Mouse (Mus musculus): Measurements from ENCODE around the gene Itgb1bp1. TPM values are rescaled to one million over a fixed set of nuclear protein-coding genes. Genes with fewer than 3 reads are reported as not detected.
A peak's percentile ranks its signal among the peaks of the same experiment; 100 is the strongest.

Itgb1bp1 gene
- total and polyA plus RNA-seq, 2 experiments from 2014 or later = 37.5 to 42.1 TPM

GRCm38 (mm10) chr12:21316869-21317265 is 30.8 kb upstream of the Itgb1bp1 start:
- ATAC-seq (ENCODE audit: insufficient read depth, low read depth) (no peak), DNase-seq (ENCODE audit: low spot score) (no peak)
- Histone ChIP-seq H3K27ac (ENCODE audit: low read depth) (peak overlapping the region; percentile 26; the same call in 1 of the 2 replicates), H3K9ac (replicated peaks; ENCODE audit: low read depth, low read length) (peak overlapping the region; percentile 42), H3K4me2 (ENCODE audit: low read depth, low read length) (peak overlapping the region; percentile 67), H3K4me3 (ENCODE audit: low read depth, low read length) (peak overlapping the region; percentile 65), H3K27me3 (ENCODE audit: control insufficient read depth, insufficient read depth, low read length) (no peaks in the 10 kb centered on the region), H3K36me3 (replicated peaks; ENCODE audit: control insufficient read depth, insufficient read depth, low read length) (peaks cover 43% of the 10 kb centered on the region), H3K4me1 (ENCODE audit: control insufficient read depth, insufficient read depth) (peaks cover 5% of the 10 kb centered on the region; the same call in 1 of the 2 replicates), H3K9me3 (replicated peaks; ENCODE audit: control insufficient read depth, low read length) (no peaks in the 10 kb centered on the region)
- WGBS = 29% methylated on average over 7 of the region's 7 CpGs
- TF ChIP-seq EP300 (IDR thresholded peaks at IDR 0.05; ENCODE audit: low read depth) = no peak
- no peak for TF ChIP-seq CTCF (IDR thresholded peaks at IDR 0.05; ENCODE audit: low read depth)

- 2% methylated on average over 58 of the region's 59 CpGs for WGBS
- Histone ChIP-seq H3K9ac (replicated peaks; ENCODE audit: low read depth, low read length) (peak within 1 kb of the TSS; percentile 42), H3K4me3 (ENCODE audit: low read depth, low read length) (peak within 1 kb of the TSS; percentile 65), H3K4me1 (ENCODE audit: control insufficient read depth, insufficient read depth) (peaks cover 5% of the 10 kb centered on the region; the same call in 1 of the 2 replicates), H3K27me3 (ENCODE audit: control insufficient read depth, insufficient read depth, low read length) (no peaks in the 10 kb centered on the region), H3K36me3 (replicated peaks; ENCODE audit: control insufficient read depth, insufficient read depth, low read length) (peaks cover 49% of the 10 kb centered on the region), H3K27ac (ENCODE audit: low read depth) (peak within 1 kb of the TSS; percentile 57), H3K9me3 (replicated peaks; ENCODE audit: control insufficient read depth, low read length) (no peaks in the 10 kb centered on the region), H3K4me2 (ENCODE audit: low read depth, low read length) (peak within 1 kb of the TSS; percentile 67)
- ATAC-seq (ENCODE audit: insufficient read depth, low read depth) = peak; percentile 88
- DNase-seq (ENCODE audit: low spot score) = peak; percentile 59
- TF ChIP-seq EP300 (IDR thresholded peaks at IDR 0.05; ENCODE audit: low read depth) (no peak), CTCF (IDR thresholded peaks at IDR 0.05; ENCODE audit: low read depth) (no peak)
Observed at GRCm38 (mm10) chr12:21315923-21316868, 30.1 kb upstream of the Itgb1bp1 start, which contains the start of gene Iah1. Gene Iah1, plus strand, starts transcription at chr12:21316389.

DNA sequence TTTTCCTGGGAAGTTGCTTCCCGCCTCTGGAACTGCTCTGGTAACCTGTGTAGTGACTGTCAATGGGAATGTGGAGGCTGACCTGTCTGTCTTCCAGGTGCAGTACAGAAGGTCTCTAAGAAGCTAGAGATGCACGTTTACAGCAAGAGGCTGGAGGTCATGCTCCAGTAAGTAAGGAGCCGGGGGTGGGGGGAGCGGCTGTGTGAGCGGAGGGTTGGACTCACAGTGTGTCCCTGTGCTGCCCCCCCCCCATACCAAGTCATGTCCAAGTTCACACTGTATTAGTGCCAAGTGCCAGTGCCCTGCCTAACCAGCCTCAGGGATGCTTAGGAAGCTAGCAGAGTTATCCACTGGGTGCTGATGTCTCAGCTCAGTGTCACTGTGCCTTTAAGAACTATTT is 26.1 kb upstream of the Itgb1bp1 start:
- H3K27me3 ChIP-seq (ENCODE audit: control insufficient read depth, insufficient read depth, low read length) = no peaks in the 10 kb centered on the region
- peaks cover 2% of the 10 kb centered on the region; the same call in 1 of the 2 replicates for H3K4me1 ChIP-seq (ENCODE audit: control insufficient read depth, insufficient read depth)
- no peak overlapping the region for H3K9ac ChIP-seq (replicated peaks; ENCODE audit: low read depth, low read length)
- peaks cover 75% of the 10 kb centered on the region for H3K36me3 ChIP-seq (replicated peaks; ENCODE audit: control insufficient read depth, insufficient read depth, low read length)
- H3K4me3 ChIP-seq (ENCODE audit: low read depth, low read length) = no peak overlapping the region
- TF ChIP-seq EP300 (IDR thresholded peaks at IDR 0.05; ENCODE audit: low read depth) = no peak
- no peak for TF ChIP-seq CTCF (IDR thresholded peaks at IDR 0.05; ENCODE audit: low read depth)
- H3K9me3 ChIP-seq (replicated peaks; ENCODE audit: control insufficient read depth, low read length) = no peaks in the 10 kb centered on the region
- no peak overlapping the region for H3K27ac ChIP-seq (ENCODE audit: low read depth)
- 88% methylated on average over 5 of the region's 5 CpGs for WGBS
- H3K4me2 ChIP-seq (ENCODE audit: low read depth, low read length) = no peak overlapping the region
- DNase-seq (ENCODE audit: low spot score) = no peak
- ATAC-seq (ENCODE audit: insufficient read depth, low read depth) = no peak

DNA sequence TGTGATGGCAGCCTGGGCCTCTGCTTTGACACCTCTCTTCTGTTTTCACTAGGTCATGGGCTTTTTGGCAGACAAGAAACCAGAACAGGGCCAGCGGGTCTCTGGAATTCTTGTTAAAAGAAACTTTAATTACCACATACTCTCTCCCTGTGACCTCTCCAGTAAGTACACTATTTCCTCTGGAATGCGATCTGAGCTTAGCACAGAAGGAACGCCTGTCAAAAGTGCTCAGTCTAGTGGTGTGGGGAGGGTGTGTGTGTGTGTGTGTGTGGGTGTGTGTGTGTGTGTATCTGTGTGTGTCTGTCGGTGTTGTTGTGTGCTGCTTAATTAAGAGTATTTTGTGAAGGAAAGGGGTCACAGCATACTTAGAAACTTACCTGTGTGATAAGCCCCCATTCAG is 20.6 kb upstream of the Itgb1bp1 start:
- no peak for DNase-seq (ENCODE audit: low spot score)
- Histone ChIP-seq H3K4me1 (ENCODE audit: control insufficient read depth, insufficient read depth) (no peaks in the 10 kb centered on the region), H3K9me3 (replicated peaks; ENCODE audit: control insufficient read depth, low read length) (no peaks in the 10 kb centered on the region), H3K4me2 (ENCODE audit: low read depth, low read length) (no peak overlapping the region), H3K9ac (replicated peaks; ENCODE audit: low read depth, low read length) (no peak overlapping the region), H3K36me3 (replicated peaks; ENCODE audit: control insufficient read depth, insufficient read depth, low read length) (peaks cover 94% of the 10 kb centered on the region), H3K4me3 (ENCODE audit: low read depth, low read length) (no peak overlapping the region), H3K27ac (ENCODE audit: low read depth) (no peak overlapping the region), H3K27me3 (ENCODE audit: control insufficient read depth, insufficient read depth, low read length) (no peaks in the 10 kb centered on the region)
- ATAC-seq (ENCODE audit: insufficient read depth, low read depth) = no peak
- TF ChIP-seq EP300 (IDR thresholded peaks at IDR 0.05; ENCODE audit: low read depth) (no peak), CTCF (IDR thresholded peaks at IDR 0.05; ENCODE audit: low read depth) (no peak)
- WGBS = 83% methylated on average over 4 of the region's 4 CpGs

- Histone ChIP-seq H3K4me2 (ENCODE audit: low read depth, low read length) (no peak overlapping the region), H3K4me1 (ENCODE audit: control insufficient read depth, insufficient read depth) (no peaks in the 10 kb centered on the region), H3K4me3 (ENCODE audit: low read depth, low read length) (no peak overlapping the region), H3K27me3 (ENCODE audit: control insufficient read depth, insufficient read depth, low read length) (no peaks in the 10 kb centered on the region), H3K9ac (replicated peaks; ENCODE audit: low read depth, low read length) (no peak overlapping the region), H3K27ac (ENCODE audit: low read depth) (no peak overlapping the region), H3K36me3 (replicated peaks; ENCODE audit: control insufficient read depth, insufficient read depth, low read length) (peaks cover 91% of the 10 kb centered on the region), H3K9me3 (replicated peaks; ENCODE audit: control insufficient read depth, low read length) (no peaks in the 10 kb centered on the region)
- WGBS = 87% methylated on average over 4 of the region's 4 CpGs
- TF ChIP-seq EP300 (IDR thresholded peaks at IDR 0.05; ENCODE audit: low read depth) = no peak
- TF ChIP-seq CTCF (IDR thresholded peaks at IDR 0.05; ENCODE audit: low read depth) = no peak
- ATAC-seq (ENCODE audit: insufficient read depth, low read depth) (no peak), DNase-seq (ENCODE audit: low spot score) (no peak)
Observed at GRCm38 (mm10) chr12:21305741-21306140, 19.7 kb upstream of the Itgb1bp1 start.

Measured in heart, postnatal 0 days (tissue).